Mouse (Mus musculus): ENCODE results near the gene Abhd11. TPM values are rescaled to one million over a fixed set of nuclear protein-coding genes. Genes with fewer than 3 reads are reported as not detected.
A peak's percentile ranks its signal among the peaks of the same experiment; 100 is the strongest.

The Abhd11 gene
- polyA plus RNA-seq, 1 experiment from 2014 or later = 71.1 TPM

DNA sequence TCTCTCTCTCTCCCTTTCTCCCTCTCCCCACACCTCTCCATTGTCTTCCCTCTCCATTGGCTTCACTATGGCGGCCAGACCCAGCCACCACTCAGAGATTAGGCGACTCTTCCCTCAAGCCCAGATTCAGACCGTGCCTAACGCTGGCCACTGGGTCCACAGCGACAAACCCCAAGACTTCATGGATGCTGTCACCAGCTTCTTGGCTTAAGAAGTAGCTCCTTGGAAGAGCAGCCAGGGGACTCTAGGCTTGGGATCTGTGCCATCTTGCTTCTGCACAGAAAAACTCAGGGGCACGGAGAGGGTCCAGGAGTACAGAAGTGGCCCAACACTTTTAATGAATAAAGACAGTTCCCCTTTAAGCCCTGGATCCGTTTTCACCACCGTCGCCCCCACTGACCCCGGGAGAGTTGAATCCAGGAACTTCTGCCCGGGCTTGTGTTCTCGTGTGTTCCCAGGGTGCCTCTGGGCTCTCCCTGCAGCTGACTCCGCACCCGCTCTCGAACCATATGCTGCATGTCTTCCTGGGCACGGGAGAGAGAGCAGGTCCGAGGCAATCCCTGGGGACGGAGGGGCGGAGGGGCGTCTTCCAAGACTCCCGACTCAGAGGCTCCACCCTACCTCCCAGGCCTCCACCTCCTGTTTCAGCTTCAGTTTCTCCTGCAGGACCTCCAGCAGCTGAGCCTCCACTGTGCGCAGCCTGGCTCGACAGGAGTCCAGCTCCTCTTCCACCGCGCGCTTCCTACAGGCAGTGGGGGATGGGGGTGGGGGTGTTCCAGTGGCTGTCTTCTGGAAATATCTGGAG, 3.1 kb downstream of the Abhd11 start:
- peak overlapping the region; percentile 51 for H3K4me2 ChIP-seq
- no peak for DNase-seq (ENCODE audit: low spot score)
- H3K36me3 ChIP-seq (ENCODE audit: control insufficient read depth, insufficient read depth, low read length) = no peaks in the 10 kb centered on the region; the same call in 1 of the 2 replicates

DNA sequence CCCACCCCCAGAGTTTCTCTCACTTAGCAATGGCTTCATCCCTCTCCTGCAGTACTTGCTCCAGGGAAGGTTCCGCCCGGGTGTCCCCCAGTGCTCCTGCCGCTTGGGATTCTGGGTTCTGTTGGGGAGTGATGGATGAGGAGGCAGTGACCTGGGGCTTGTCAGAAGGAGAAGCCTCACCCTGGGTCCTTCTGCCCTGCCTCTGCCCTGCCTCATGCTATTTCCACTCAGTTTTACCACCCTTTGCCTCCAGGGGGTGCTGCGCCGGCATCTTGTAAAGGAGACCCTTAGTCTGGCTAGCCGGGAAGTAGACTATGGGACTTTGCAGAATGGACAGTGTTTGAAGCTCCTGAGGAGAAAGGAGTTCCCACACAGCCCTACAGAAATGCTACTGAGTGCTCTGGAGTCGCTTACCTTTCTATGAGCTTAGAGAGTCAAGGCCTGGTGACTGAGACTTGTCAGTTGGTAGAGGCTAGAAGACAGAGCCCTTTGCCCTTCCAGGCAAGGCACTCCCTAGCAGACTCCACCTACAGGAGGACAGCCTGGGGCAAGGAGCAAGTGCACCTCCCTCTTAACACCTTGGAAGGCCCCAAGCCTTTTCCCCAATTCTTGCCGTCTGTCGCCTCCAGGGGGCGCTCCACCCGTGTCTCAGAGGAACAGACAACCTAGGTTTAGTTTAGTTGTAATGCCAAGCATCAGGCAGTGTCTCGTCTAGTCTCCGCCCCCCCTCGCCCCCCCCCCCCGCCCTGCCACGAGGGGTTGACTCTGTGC, 3.9 kb downstream of the Abhd11 start:
- no peaks in the 10 kb centered on the region; the same call in 1 of the 2 replicates for H3K36me3 ChIP-seq (ENCODE audit: control insufficient read depth, insufficient read depth, low read length)
- DNase-seq (ENCODE audit: low spot score) = peak; percentile 78
- H3K4me3 ChIP-seq (ENCODE audit: low read depth, low read length) = peak overlapping the region; percentile 28
- no peak for ATAC-seq (replicated peaks; ENCODE audit: low FRiP score)
- no peaks in the 10 kb centered on the region for H3K9me3 ChIP-seq (ENCODE audit: control insufficient read depth, low read length)
- peak overlapping the region; percentile 51 for H3K4me2 ChIP-seq
- H3K4me1 ChIP-seq (replicated peaks; ENCODE audit: control insufficient read depth, insufficient read depth, low read length) = peaks cover 18% of the 10 kb centered on the region
- peak overlapping the region; percentile 43 for H3K27ac ChIP-seq (ENCODE audit: low read depth, low read length)
- no peaks in the 10 kb centered on the region for H3K27me3 ChIP-seq (replicated peaks; ENCODE audit: control insufficient read depth, insufficient read depth, low read length)
- 10% methylated on average over 13 of the region's 16 CpGs for WGBS
- peak overlapping the region; percentile 37; the same call in 1 of the 2 replicates for H3K9ac ChIP-seq (ENCODE audit: low read depth, low read length)

More for the DNA sequence above, 3.1 kb downstream of the Abhd11 start:
- Histone ChIP-seq H3K4me3 (ENCODE audit: low read depth, low read length) (peak overlapping the region; percentile 28), H3K27me3 (replicated peaks; ENCODE audit: control insufficient read depth, insufficient read depth, low read length) (no peaks in the 10 kb centered on the region), H3K9ac (ENCODE audit: low read depth, low read length) (peak overlapping the region; percentile 37; the same call in 1 of the 2 replicates), H3K4me1 (replicated peaks; ENCODE audit: control insufficient read depth, insufficient read depth, low read length) (peaks cover 18% of the 10 kb centered on the region), H3K27ac (ENCODE audit: low read depth, low read length) (peak overlapping the region; percentile 43), H3K9me3 (ENCODE audit: control insufficient read depth, low read length) (no peaks in the 10 kb centered on the region)
- ATAC-seq (replicated peaks; ENCODE audit: low FRiP score) = no peak
- WGBS = 46% methylated on average over 26 of the region's 26 CpGs

- H3K9ac ChIP-seq (ENCODE audit: low read depth, low read length) = no peak overlapping the region
- no peaks in the 10 kb centered on the region for H3K9me3 ChIP-seq (ENCODE audit: control insufficient read depth, low read length)
- no peaks in the 10 kb centered on the region; the same call in 1 of the 2 replicates for H3K36me3 ChIP-seq (ENCODE audit: control insufficient read depth, insufficient read depth, low read length)
- H3K27me3 ChIP-seq (replicated peaks; ENCODE audit: control insufficient read depth, insufficient read depth, low read length) = no peaks in the 10 kb centered on the region
- 12% methylated on average over 7 of the region's 7 CpGs for WGBS
- DNase-seq (ENCODE audit: low spot score) (peak; percentile 79), ATAC-seq (replicated peaks; ENCODE audit: low FRiP score) (peak; percentile 48; the same call in 1 of the 2 replicates)
- no peak overlapping the region for H3K4me2 ChIP-seq
- peaks cover 14% of the 10 kb centered on the region for H3K4me1 ChIP-seq (replicated peaks; ENCODE audit: control insufficient read depth, insufficient read depth, low read length)
- no peak overlapping the region for H3K27ac ChIP-seq (ENCODE audit: low read depth, low read length)
- no peak overlapping the region for H3K4me3 ChIP-seq (ENCODE audit: low read depth, low read length)
Observed at GRCm38 (mm10) chr5:135015497-135015896, 6.5 kb downstream of the Abhd11 start.

DNA sequence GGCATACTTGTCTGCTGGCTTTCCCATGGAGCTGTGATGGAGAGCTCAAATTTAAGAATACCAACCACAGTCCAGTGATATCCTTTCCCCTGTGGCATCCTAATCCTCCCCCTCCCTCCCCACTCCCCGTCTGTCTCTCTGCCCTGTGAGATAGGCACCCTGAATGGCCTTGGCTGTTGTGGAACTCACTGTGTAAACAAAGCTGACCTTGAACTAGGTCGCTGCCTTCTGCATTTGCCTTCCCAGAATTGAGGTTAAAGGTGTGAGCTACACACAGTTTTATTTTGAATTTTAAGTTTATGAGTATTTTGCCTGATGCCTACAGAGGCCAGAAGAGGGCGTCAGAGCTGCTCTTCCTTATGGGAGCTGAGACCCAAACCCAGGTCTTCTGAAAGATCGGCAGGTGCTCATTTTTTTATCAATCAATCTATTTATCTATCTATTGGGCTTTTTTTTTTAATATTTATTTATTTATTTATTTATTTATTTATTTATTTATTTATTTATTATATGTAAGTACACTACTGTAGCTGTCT, 7.3 kb downstream of the Abhd11 start:
- no peak for ATAC-seq (replicated peaks; ENCODE audit: low FRiP score)
- Histone ChIP-seq H3K4me2 (no peak overlapping the region), H3K9ac (ENCODE audit: low read depth, low read length) (no peak overlapping the region), H3K4me3 (ENCODE audit: low read depth, low read length) (no peak overlapping the region), H3K27ac (ENCODE audit: low read depth, low read length) (no peak overlapping the region), H3K27me3 (replicated peaks; ENCODE audit: control insufficient read depth, insufficient read depth, low read length) (no peaks in the 10 kb centered on the region), H3K36me3 (ENCODE audit: control insufficient read depth, insufficient read depth, low read length) (no peaks in the 10 kb centered on the region; the same call in 1 of the 2 replicates), H3K9me3 (ENCODE audit: control insufficient read depth, low read length) (no peaks in the 10 kb centered on the region), H3K4me1 (replicated peaks; ENCODE audit: control insufficient read depth, insufficient read depth, low read length) (peaks cover 10% of the 10 kb centered on the region)
- 46% methylated on average over 4 of the region's 4 CpGs for WGBS
- DNase-seq (ENCODE audit: low spot score) = no peak

DNA sequence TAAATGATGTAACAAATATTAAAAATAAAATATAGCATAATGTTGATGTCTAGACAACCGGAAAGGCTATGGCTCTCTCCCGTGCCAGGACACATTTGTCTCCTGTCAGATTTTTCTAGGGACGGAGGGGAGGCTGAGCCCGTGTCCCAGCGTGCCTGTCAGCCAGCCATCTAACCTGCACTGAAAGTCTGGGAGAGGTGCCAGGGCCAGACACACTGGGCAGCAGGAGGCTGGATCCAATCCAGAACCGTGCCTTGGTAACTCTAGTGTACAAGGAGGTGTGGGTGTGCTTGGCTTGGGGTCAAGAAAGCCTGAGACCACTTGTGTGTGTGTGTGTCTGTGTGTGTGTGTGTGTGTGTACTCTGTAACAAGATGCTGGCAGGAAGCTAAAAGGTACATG, 12.9 kb downstream of the Abhd11 start:
- 80% methylated on average over 6 of the region's 6 CpGs for WGBS
- H3K4me1 ChIP-seq (replicated peaks; ENCODE audit: control insufficient read depth, insufficient read depth, low read length) = peaks cover 28% of the 10 kb centered on the region
- DNase-seq (ENCODE audit: low spot score) (no peak), ATAC-seq (replicated peaks; ENCODE audit: low FRiP score) (no peak)
- no peak overlapping the region for H3K4me2 ChIP-seq
- H3K4me3 ChIP-seq (ENCODE audit: low read depth, low read length) = no peak overlapping the region
- H3K9me3 ChIP-seq (ENCODE audit: control insufficient read depth, low read length) = no peaks in the 10 kb centered on the region
- H3K9ac ChIP-seq (ENCODE audit: low read depth, low read length) = no peak overlapping the region
- no peaks in the 10 kb centered on the region for H3K36me3 ChIP-seq (ENCODE audit: control insufficient read depth, insufficient read depth, low read length)
- no peaks in the 10 kb centered on the region; the same call in 1 of the 2 replicates for H3K27me3 ChIP-seq (replicated peaks; ENCODE audit: control insufficient read depth, insufficient read depth, low read length)
- H3K27ac ChIP-seq (ENCODE audit: low read depth, low read length) = no peak overlapping the region

DNA sequence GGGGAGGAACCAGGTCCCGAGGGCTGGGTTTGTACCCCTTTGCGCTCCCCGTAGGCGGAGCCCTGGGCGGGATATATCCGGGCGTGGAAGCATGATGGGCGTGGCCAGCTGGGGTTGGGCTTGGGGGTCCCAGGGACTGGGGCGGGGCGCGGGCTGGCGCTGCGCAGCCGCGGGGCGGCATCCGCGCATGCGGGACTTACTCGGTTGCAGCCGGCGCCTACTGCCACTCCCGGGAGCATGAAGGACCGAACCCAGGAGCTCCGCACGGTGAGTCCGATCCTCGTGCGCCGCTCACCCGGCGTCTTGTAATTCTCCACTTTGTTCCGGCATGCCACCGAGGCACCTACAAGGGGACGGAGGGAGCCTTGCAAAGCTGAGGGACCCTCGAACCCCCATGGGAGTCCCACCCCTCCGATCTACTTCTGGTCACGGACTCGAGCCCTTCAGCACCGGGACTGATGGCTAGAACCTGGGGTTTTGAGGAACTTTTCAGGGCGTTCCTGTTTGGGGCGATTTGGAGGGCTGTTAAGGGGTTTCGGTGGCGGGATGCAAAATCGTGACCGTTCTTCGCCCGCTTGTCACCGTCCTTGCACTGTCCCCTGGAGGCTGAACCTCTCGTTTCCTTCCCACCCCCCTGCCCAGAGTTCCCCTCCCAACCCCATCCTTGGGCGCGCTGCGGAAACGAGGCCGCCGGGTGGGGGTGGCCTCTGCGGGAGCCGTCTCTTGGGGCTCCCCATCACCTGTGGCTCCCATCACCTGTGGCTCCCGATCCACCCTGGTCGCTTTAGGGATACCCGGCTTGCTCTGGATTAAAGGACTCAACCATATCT, 14.6 kb downstream of the Abhd11 start, which contains the start of gene Stx1a:
TSS of gene Stx1a (plus strand) at position 139 of the 830 bp plus-strand sequence.
- H3K9me3 ChIP-seq (ENCODE audit: control insufficient read depth, low read length) = no peaks in the 10 kb centered on the region
- peak within 1 kb of the TSS; percentile 58 for H3K9ac ChIP-seq (ENCODE audit: low read depth, low read length)
- DNase-seq (ENCODE audit: low spot score) (peak; percentile 90), ATAC-seq (replicated peaks; ENCODE audit: low FRiP score) (peak; percentile 96)
- no peaks in the 10 kb centered on the region for H3K36me3 ChIP-seq (ENCODE audit: control insufficient read depth, insufficient read depth, low read length)
- no peak within 1 kb of the TSS for H3K27ac ChIP-seq (ENCODE audit: low read depth, low read length)
- peaks cover 30% of the 10 kb centered on the region for H3K4me1 ChIP-seq (replicated peaks; ENCODE audit: control insufficient read depth, insufficient read depth, low read length)
- under 1% methylated on average over 61 of the region's 61 CpGs for WGBS
- peak within 1 kb of the TSS; percentile 68 for H3K4me3 ChIP-seq (ENCODE audit: low read depth, low read length)
- H3K27me3 ChIP-seq (replicated peaks; ENCODE audit: control insufficient read depth, insufficient read depth, low read length) = no peaks in the 10 kb centered on the region; the same call in 1 of the 2 replicates
- H3K4me2 ChIP-seq = peak within 1 kb of the TSS; percentile 67

- ATAC-seq (replicated peaks; ENCODE audit: low FRiP score) (no peak), DNase-seq (ENCODE audit: low spot score) (no peak)
- Histone ChIP-seq H3K27ac (ENCODE audit: low read depth, low read length) (no peak overlapping the region), H3K4me3 (ENCODE audit: low read depth, low read length) (peak overlapping the region; percentile 68), H3K27me3 (replicated peaks; ENCODE audit: control insufficient read depth, insufficient read depth, low read length) (no peaks in the 10 kb centered on the region; the same call in 1 of the 2 replicates), H3K36me3 (ENCODE audit: control insufficient read depth, insufficient read depth, low read length) (no peaks in the 10 kb centered on the region), H3K9me3 (ENCODE audit: control insufficient read depth, low read length) (no peaks in the 10 kb centered on the region), H3K4me1 (replicated peaks; ENCODE audit: control insufficient read depth, insufficient read depth, low read length) (peaks cover 40% of the 10 kb centered on the region), H3K4me2 (peak overlapping the region; percentile 67), H3K9ac (ENCODE audit: low read depth, low read length) (no peak overlapping the region)
- WGBS = 39% methylated on average over 11 of the region's 11 CpGs
Observed at GRCm38 (mm10) chr5:135024665-135025224, 15.8 kb downstream of the Abhd11 start.

Data from liver, embryonic 11.5 days (tissue).